Mouse (Mus musculus) CD4-positive, CD25-positive, alpha-beta regulatory T cell, adult 9 weeks (primary cell): ENCODE data around the gene Ckmt2. TPM values are rescaled to one million over a fixed set of nuclear protein-coding genes. Genes with fewer than 3 reads are reported as not detected.

Experiments
- polyA plus RNA-seq: library from polyadenylated mRNA; unstranded; fragments of 100-300 nt; shearing (Covaris generic); gene quantifications from one replicate; pipeline ENCODE4 v1.2.1, GENCODE M21; 2017

Ckmt2 gene
- polyA plus RNA-seq, result not detected

GRCm38 (mm10) chr13:91876741-91877349, at the start of gene Ckmt2:
Gene Ckmt2, minus strand, starts transcription at chr13:91876885.

GRCm38 (mm10) chr13:91807155-91807839, 69.4 kb downstream of the Ckmt2 start, which contains the start of gene Zcchc9:
Gene Zcchc9, minus strand, starts transcription at chr13:91807705.

Other genes with a start within 250 kb of the Ckmt2 start
- 0.40 TPM for gene Acot12, start 135.4 kb downstream of the Ckmt2 start, polyA plus RNA-seq
- 48.3 TPM for gene Zcchc9, start 69.2 kb downstream of the Ckmt2 start, polyA plus RNA-seq